Mouse (Mus musculus) retina, adult 2 months (tissue): ENCODE measurements around the gene Hist1h1c.
"Not testable (repeated sequence)": the region's sequence is repeated elsewhere in the genome, so short reads cannot be mapped to it uniquely, and the experiment has no call there.

ENCODE experiments used
- DNase-seq: peaks from one replicate; pipeline ENCODE4 v3.0.0-alpha.2; 2012; ENCODE audit warnings: low read depth, low spot score

Hist1h1c gene

DNA sequence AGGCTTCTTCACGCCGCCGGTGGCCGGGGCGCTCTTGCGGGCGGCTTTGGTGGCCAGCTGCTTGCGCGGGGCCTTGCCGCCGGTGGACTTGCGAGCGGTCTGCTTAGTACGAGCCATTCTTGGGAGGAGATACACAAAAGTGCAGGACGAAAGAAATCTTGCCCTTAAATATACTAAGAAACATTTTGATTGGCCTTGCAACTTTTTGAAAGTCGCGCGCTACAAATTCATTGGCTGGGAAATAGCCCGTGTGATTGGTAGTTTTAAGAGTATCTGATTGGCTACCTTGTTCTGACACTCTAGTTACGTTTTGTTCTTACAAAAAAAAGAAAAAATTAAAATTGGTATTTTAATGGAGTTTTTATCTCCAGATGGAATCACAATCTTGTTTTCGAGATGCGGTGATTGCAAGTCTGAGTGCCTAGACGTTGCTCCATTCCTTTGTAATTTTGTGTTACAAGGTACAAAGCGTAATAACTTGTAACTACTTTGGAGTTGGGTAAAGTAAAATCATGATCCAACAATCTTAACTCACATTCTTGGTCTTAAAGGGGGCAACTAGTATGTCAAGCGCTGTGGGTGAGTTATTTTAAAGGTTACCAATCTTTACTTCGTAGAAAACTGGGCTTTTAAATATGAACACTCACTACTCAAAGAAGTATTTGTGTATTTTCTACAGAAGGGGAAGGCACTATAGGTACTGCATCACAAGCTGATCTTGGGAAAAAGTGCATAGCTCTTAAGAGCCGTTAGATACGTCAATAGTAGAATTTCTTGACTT, 7.0 kb downstream of the Hist1h1c start, which contains the start of gene Hist1h3c:
TSS of gene Hist1h3c (minus strand) at position 222 of the 781 bp plus-strand sequence.
- DNase-seq: peak; percentile 73

- DNase-seq: peak; percentile 82
Measured at GRCm38 (mm10) chr13:23746201-23747080, 7.8 kb downstream of the Hist1h1c start, which contains the start of gene Hist1h2bb. TSS of gene Hist1h2bb (plus strand) at chr13:23746734.

DNA sequence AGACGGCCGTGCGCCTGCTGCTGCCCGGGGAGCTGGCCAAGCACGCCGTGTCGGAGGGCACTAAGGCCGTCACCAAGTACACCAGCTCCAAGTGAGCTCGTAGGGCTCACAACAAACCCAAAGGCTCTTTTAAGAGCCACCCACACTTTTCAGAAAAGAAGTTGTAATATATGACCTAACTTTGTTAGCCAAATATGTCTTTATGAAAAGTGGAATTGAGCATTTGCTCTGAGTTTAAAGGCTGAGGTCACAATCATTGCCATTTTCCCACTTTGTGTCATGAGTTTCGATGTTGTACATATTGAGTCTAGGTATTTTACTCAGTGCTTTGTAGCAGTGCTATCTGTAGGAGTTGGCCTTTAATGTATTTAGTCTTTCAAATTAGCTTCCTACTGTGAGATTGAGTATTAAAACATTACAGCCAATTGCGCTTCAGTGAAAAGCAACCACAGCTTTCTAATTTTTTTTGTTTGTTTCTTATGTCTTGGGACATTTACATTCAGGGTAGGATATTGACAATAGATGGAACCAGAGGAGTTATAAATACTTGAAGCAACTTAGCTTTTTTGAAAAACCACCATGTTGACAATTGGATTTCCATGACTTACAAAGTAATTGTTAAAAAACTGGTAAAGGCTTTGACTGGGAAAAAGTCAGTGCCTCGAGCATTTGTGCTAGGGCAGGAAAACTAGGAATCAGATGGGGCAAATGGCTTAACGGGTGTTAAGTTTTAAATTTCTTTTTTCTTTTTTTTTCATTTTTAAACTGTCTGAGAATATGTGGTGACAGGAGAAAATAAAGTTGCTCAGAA, 8.7 kb downstream of the Hist1h1c start:
- DNase-seq: no peak

DNA sequence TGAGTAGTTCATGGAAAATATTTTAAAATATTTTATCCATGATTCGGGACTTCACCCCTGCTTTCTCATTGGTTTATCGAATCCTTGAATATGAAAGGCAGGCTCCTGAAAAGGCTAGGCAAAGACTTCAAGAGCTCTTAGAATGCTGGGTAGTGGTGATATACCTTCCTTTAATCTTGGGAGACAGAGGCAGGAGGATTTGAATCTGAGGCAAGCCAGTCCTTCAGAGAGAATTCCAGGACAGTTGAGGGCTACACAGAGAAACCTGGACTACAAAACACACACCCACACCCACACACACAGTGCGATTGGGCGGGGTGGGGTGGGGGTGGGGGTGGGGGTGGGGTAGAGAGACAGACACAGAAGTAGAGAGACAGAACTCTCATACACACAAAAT, 9.3 kb downstream of the Hist1h1c start:
- no peak for DNase-seq

- DNase-seq: no peak
Measured at GRCm38 (mm10) chr13:23749563-23750121, 11.0 kb downstream of the Hist1h1c start.

- not testable (repeated sequence) for DNase-seq
Measured at GRCm38 (mm10) chr13:23750839-23751477, 12.3 kb downstream of the Hist1h1c start, which contains the start of gene Hist1h2ab. TSS of gene Hist1h2ab (plus strand) at chr13:23751126.

DNA sequence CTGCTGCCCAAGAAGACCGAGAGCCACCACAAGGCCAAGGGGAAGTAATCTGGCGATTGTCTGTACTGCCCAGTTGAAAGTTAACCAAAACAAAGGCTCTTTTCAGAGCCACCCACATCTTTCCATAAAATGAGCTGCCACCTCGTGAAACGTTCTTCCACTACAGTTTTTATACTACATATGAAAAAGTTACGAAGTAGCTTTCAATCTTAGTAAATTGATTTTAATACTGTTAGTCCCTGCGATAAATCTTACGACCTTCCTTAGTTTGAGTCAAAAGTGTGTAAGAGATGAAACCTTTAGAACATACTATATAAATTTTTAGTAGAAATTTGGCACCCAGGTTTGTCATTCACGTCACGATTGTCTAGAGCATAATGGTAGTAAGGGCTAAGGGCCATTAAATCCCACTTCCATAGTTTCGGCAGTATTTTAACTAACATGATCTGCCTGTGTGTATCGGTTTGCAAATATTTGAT, 12.9 kb downstream of the Hist1h1c start:
- no peak for DNase-seq

- DNase-seq: peak; percentile 67
Measured at GRCm38 (mm10) chr13:23752067-23752741, 13.6 kb downstream of the Hist1h1c start, which contains the start of gene Hist1h3b. TSS of gene Hist1h3b (plus strand) at chr13:23752267.

DNA sequence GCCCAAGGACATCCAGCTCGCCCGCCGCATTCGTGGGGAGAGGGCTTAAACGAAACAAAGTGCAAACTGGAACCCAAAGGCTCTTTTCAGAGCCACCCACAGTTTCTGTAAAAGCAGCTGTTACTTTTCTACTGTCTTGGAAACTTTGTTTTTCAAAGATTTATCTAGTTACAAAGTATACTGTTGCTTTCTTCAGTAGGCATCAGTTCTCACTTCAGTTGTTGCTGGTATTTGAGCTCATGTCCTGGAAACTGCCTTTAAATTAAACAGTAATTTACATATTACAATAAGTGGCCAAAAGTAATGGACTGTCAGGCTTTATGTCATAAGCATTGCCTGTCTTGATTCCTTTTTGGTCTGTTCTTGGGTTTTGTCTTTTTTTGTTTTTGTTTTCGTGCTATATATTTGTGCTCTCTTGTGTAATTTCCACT, 14.1 kb downstream of the Hist1h1c start:
- DNase-seq: no peak

GRCm38 (mm10) chr13:23753314-23754078, 14.9 kb downstream of the Hist1h1c start:
- DNase-seq: no peak

DNA sequence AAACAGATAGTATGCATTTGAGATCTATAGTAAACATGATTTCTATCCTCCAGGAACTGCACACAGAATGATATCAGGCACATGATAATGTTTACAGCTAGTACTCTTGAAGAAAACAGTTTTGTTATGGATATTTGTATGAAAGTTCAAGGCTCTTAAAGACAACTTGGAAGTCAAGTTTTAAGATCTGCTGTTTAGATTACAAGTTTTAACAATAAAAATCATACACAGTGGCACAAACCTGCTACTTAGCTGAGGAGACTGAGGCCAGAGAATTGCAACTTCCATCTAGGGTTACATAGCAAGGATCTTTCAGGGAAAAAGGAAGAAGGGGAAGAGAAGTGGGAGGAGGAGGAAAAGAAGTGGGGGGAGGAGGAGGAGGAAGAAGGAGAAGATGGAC, 16.4 kb downstream of the Hist1h1c start:
- DNase-seq: no peak

DNA sequence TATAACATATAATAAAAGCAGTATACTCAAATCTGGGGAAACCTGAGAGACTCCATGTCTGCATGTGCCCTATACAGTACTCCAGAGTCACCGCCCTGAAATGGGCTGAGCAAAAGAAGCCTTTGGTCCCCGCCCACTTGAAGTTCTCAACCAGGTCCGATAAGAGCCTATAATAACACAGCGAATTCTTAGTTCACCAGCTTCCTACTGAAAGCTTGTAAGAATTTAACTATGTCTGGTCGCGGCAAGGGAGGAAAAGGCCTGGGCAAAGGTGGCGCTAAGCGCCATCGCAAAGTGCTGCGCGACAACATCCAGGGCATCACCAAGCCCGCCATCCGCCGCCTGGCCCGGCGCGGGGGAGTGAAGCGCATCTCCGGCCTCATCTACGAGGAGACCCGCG, 18.2 kb downstream of the Hist1h1c start, which contains the start of gene Hist1h4b:
TSS of gene Hist1h4b (plus strand) at position 224 of the 400 bp plus-strand sequence.
- DNase-seq: peak; percentile 83

- no peak for DNase-seq
Measured at GRCm38 (mm10) chr13:23757211-23757773, 18.7 kb downstream of the Hist1h1c start.

- no peak for DNase-seq
Measured at GRCm38 (mm10) chr13:23757921-23758320, 19.3 kb downstream of the Hist1h1c start.

- no peak for DNase-seq
Measured at GRCm38 (mm10) chr13:23759251-23759771, 20.7 kb downstream of the Hist1h1c start.

- no peak for DNase-seq
Measured at GRCm38 (mm10) chr13:23759916-23760239, 21.3 kb downstream of the Hist1h1c start.

- DNase-seq: no peak
Measured at GRCm38 (mm10) chr13:23760240-23760971, 21.8 kb downstream of the Hist1h1c start.
